Mouse (Mus musculus) kidney, embryonic 15.5 days (tissue): Measurements from ENCODE around the gene Cdh3. TPM values are rescaled to one million over a fixed set of nuclear protein-coding genes. Genes with fewer than 3 reads are reported as not detected.

Source experiments
- ATAC-seq: fragments of 200-750 bp; cut with Nextera tagmentation; replicated peaks from 2 replicates; pipeline ENCODE4 v1.8.0; 2017; ENCODE audit warnings: moderate TSS enrichment; ENCODE audit not compliant: low FRiP score
- H3K27ac ChIP-seq: fragments of 300-500 bp; sonication (generic); 2 replicates; pipeline ENCODE4 v1.5.1; 2015; ENCODE audit warnings: mild to moderate bottlenecking, inconsistent platforms
- H3K27me3 ChIP-seq: fragments of 300-500 bp; sonication (generic); 2 replicates; pipeline ENCODE4 v1.6.1; 2015; ENCODE audit warnings: inconsistent platforms
- H3K36me3 ChIP-seq: fragments of 300-500 bp; sonication (generic); 2 replicates; pipeline ENCODE4 v1.6.1; 2015; ENCODE audit warnings: inconsistent platforms
- H3K4me1 ChIP-seq: fragments of 300-500 bp; sonication (generic); 2 replicates; pipeline ENCODE4 v1.6.1; 2015; ENCODE audit warnings: inconsistent platforms
- H3K4me2 ChIP-seq: fragments of 300-500 bp; sonication (generic); 2 replicates; pipeline ENCODE4 v1.6.1; 2015; ENCODE audit warnings: moderate library complexity, mild to moderate bottlenecking, inconsistent platforms
- H3K4me3 ChIP-seq: fragments of 300-500 bp; sonication (generic); replicated peaks from 2 replicates; pipeline ENCODE4 v1.5.1; 2015; ENCODE audit warnings: mild to moderate bottlenecking, inconsistent platforms
- H3K9ac ChIP-seq: fragments of 300-500 bp; sonication (generic); 2 replicates; pipeline ENCODE4 v1.6.1; 2015; ENCODE audit warnings: mild to moderate bottlenecking, inconsistent platforms
- H3K9me3 ChIP-seq: fragments of 300-500 bp; sonication (generic); replicated peaks from 2 replicates; pipeline ENCODE4 v1.6.1; 2016; ENCODE audit warnings: inconsistent platforms
- WGBS: fragments of 180-500 bp; shearing (Covaris S2); methylation state at CpG from one replicate; pipeline ENCODE4 v1.1.7; 2015; ENCODE audit warnings: mixed read lengths; 5-methylcytosine and 5-hydroxymethylcytosine counted together
- polyA plus RNA-seq: library from polyadenylated mRNA; unstranded; fragments of >200 nt; fragmentation: Nextera tagmentation; extraction: Ambion mirVana; gene quantifications from 2 replicates; pipeline ENCODE4 v1.2.1, GENCODE M21; 2015

Cdh3 gene
- polyA plus RNA-seq, 1 experiment from 2014 or later = 33.5 TPM

- ATAC-seq = no peak
Measured at GRCm38 (mm10) chr8:106528596-106529249, 18.0 kb downstream of the Cdh3 start.

GRCm38 (mm10) chr8:106529885-106530482, 19.3 kb downstream of the Cdh3 start:
- ATAC-seq = no peak
- no peaks in the 10 kb centered on the region for H3K27me3 ChIP-seq
- no peak overlapping the region for H3K27ac ChIP-seq
- no peak overlapping the region for H3K4me2 ChIP-seq
- H3K9me3 ChIP-seq = 0 out of 2 replicates have a peak, but pooled peaks cover 3% of the 10 kb centered on the region
- H3K9ac ChIP-seq = no peak overlapping the region
- WGBS = 97% methylated on average over 10 of the region's 10 CpGs
- 0 out of 2 replicates have a peak, but pooled peaks cover 8% of the 10 kb centered on the region for H3K4me1 ChIP-seq
- H3K36me3 ChIP-seq = 0 out of 2 replicates have a peak, but pooled peaks cover 7% of the 10 kb centered on the region
- H3K4me3 ChIP-seq = no peak overlapping the region

More at GRCm38 (mm10) chr8:106528596-106529249, 18.0 kb downstream of the Cdh3 start:
- no peak overlapping the region for H3K4me2 ChIP-seq
- H3K4me3 ChIP-seq = no peak overlapping the region
- H3K9ac ChIP-seq = no peak overlapping the region
- 0 out of 2 replicates have a peak, but pooled peaks cover 3% of the 10 kb centered on the region for H3K9me3 ChIP-seq
- H3K36me3 ChIP-seq = 0 out of 2 replicates have a peak, but pooled peaks cover 7% of the 10 kb centered on the region
- H3K4me1 ChIP-seq = 0 out of 2 replicates have a peak, but pooled peaks cover 7% of the 10 kb centered on the region
- no peak overlapping the region for H3K27ac ChIP-seq
- H3K27me3 ChIP-seq = no peaks in the 10 kb centered on the region
- WGBS = 72% methylated on average over 9 of the region's 9 CpGs

GRCm38 (mm10) chr8:106530566-106530965, 19.9 kb downstream of the Cdh3 start:
- Histone ChIP-seq H3K9me3 (0 out of 2 replicates have a peak, but pooled peaks cover 3% of the 10 kb centered on the region), H3K4me3 (no peak overlapping the region), H3K27ac (no peak overlapping the region), H3K4me1 (0 out of 2 replicates have a peak, but pooled peaks cover 8% of the 10 kb centered on the region), H3K9ac (no peak overlapping the region), H3K36me3 (0 out of 2 replicates have a peak, but pooled peaks cover 7% of the 10 kb centered on the region), H3K27me3 (no peaks in the 10 kb centered on the region), H3K4me2 (no peak overlapping the region)
- ATAC-seq = no peak
- 84% methylated on average over 4 of the region's 4 CpGs for WGBS

- 0 out of 2 replicates have a peak, but pooled peaks cover 5% of the 10 kb centered on the region for H3K4me1 ChIP-seq
- H3K36me3 ChIP-seq = peaks cover 13% of the 10 kb centered on the region
- 0 out of 2 replicates have a peak, but pooled peaks cover 3% of the 10 kb centered on the region for H3K9me3 ChIP-seq
- H3K27me3 ChIP-seq = no peaks in the 10 kb centered on the region
- no peak for ATAC-seq
- H3K4me3 ChIP-seq = no peak overlapping the region
- no peak overlapping the region for H3K9ac ChIP-seq
- WGBS = 78% methylated on average over 7 of the region's 7 CpGs
- H3K27ac ChIP-seq = no peak overlapping the region
- no peak overlapping the region for H3K4me2 ChIP-seq
Measured at GRCm38 (mm10) chr8:106533709-106534108, 23.0 kb downstream of the Cdh3 start.

- WGBS = 40% methylated on average over 6 of the region's 6 CpGs
- Histone ChIP-seq H3K4me3 (no peak overlapping the region), H3K27ac (no peak overlapping the region), H3K4me2 (no peak overlapping the region), H3K9ac (no peak overlapping the region), H3K9me3 (0 out of 2 replicates have a peak, but pooled peaks cover 3% of the 10 kb centered on the region), H3K36me3 (peaks cover 13% of the 10 kb centered on the region), H3K27me3 (no peaks in the 10 kb centered on the region), H3K4me1 (0 out of 2 replicates have a peak, but pooled peaks cover 3% of the 10 kb centered on the region)
- ATAC-seq = no peak
Measured at GRCm38 (mm10) chr8:106534449-106534848, 23.8 kb downstream of the Cdh3 start.

- Histone ChIP-seq H3K27me3 (no peaks in the 10 kb centered on the region), H3K4me2 (no peak overlapping the region), H3K36me3 (peaks cover 14% of the 10 kb centered on the region), H3K9ac (no peak overlapping the region), H3K4me1 (0 out of 2 replicates have a peak, but pooled peaks cover 3% of the 10 kb centered on the region), H3K4me3 (no peak overlapping the region), H3K9me3 (0 out of 2 replicates have a peak, but pooled peaks cover 2% of the 10 kb centered on the region), H3K27ac (no peak overlapping the region)
- no peak for ATAC-seq
- 72% methylated on average over 4 of the region's 4 CpGs for WGBS
Measured at GRCm38 (mm10) chr8:106535448-106535847, 24.8 kb downstream of the Cdh3 start.

DNA sequence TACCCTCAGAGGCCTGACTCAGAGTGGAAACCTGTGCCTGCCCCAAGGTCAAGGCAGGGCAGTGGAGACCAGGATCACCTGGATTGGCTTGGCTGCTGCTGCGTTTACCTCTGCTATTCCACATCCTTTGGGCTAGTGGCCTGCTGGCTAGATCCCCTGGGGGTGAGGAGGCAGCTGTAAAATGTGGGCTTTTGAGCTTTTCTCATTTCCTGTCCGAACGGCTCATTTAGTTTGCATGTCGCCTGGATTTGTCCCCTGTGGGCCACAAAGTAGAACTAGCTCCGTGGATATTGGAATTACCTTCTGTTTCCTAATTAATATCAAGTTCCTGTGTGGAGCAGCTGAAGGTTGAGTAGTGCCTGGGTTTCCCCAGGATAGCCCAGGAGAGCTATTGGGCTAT, 28.5 kb downstream of the Cdh3 start:
- no peaks in the 10 kb centered on the region for H3K27me3 ChIP-seq
- H3K36me3 ChIP-seq = peaks cover 32% of the 10 kb centered on the region
- H3K9me3 ChIP-seq = no peaks in the 10 kb centered on the region
- no peak for ATAC-seq
- no peak overlapping the region for H3K27ac ChIP-seq
- no peaks in the 10 kb centered on the region for H3K4me1 ChIP-seq
- WGBS = 34% methylated on average over 5 of the region's 5 CpGs
- H3K9ac ChIP-seq = no peak overlapping the region
- no peak overlapping the region for H3K4me2 ChIP-seq
- H3K4me3 ChIP-seq = no peak overlapping the region

DNA sequence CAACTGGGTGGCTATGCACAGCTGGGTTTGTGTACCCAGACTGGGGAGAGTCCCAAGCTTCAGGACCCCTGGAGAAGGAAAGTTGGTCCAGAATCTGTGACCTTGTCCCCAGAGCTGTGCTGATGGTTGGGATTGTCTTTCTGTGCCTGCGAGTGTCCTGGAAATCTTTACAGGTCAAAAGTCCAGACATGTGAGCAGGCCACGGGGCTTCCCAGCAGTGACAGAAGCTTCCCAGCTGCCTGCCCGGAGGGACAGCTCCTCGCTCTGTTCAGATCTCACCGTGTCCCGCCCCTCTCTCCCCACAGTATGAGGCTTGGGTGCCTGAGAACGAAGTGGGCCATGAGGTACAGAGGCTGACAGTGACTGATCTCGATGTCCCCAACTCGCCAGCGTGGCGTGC, 30.3 kb downstream of the Cdh3 start:
- Histone ChIP-seq H3K27ac (no peak overlapping the region), H3K27me3 (no peaks in the 10 kb centered on the region), H3K36me3 (peaks cover 50% of the 10 kb centered on the region), H3K9ac (no peak overlapping the region), H3K4me2 (no peak overlapping the region), H3K4me1 (no peaks in the 10 kb centered on the region), H3K9me3 (no peaks in the 10 kb centered on the region), H3K4me3 (no peak overlapping the region)
- ATAC-seq = no peak
- 71% methylated on average over 11 of the region's 11 CpGs for WGBS

DNA sequence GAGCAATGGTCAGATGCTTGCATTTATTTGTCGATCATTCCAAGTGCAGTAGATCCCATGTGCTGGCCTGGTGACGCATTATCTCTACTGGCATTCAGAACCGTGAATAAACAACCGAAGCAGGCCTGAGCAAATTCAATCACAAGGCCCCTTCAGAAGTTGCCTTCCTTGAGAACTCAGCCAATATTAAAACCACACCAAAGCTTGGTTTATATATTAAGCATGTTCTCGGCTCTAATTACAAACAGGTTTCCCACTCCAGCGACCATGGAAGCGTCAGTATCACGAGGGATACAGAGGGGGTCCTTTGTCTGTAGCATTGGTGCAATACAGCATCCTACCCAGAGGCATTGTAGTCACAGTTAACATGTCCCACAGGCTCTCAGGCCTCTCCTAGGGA, 32.4 kb downstream of the Cdh3 start:
- H3K4me2 ChIP-seq = no peak overlapping the region
- H3K27ac ChIP-seq = no peak overlapping the region
- no peak overlapping the region for H3K9ac ChIP-seq
- peaks cover 46% of the 10 kb centered on the region for H3K36me3 ChIP-seq
- 66% methylated on average over 8 of the region's 8 CpGs for WGBS
- no peaks in the 10 kb centered on the region for H3K27me3 ChIP-seq
- H3K4me3 ChIP-seq = no peak overlapping the region
- no peaks in the 10 kb centered on the region for H3K9me3 ChIP-seq
- no peaks in the 10 kb centered on the region for H3K4me1 ChIP-seq
- no peak for ATAC-seq

DNA sequence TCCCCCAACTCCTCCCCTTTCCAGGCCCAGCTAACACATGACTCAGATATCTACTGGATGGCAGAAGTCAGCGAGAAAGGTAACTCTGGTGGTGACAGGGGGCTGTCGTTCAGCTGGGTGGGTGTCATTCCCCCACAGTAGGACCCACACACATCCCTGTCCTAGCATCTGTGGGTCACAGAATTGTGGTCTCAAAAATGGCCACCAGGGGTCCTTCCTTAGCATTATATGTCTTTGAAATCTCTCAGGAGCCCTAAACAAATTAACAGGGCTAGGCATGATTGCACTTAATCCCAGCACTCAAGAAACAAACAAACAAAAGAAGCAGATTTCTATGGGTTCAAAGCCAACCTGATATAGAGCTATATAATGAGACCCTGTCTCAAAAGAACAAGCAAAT, 34.5 kb downstream of the Cdh3 start:
- Histone ChIP-seq H3K36me3 (peaks cover 49% of the 10 kb centered on the region), H3K9me3 (no peaks in the 10 kb centered on the region), H3K27ac (no peak overlapping the region), H3K9ac (no peak overlapping the region), H3K27me3 (no peaks in the 10 kb centered on the region), H3K4me3 (no peak overlapping the region), H3K4me1 (no peaks in the 10 kb centered on the region), H3K4me2 (no peak overlapping the region)
- 89% methylated on average over 2 of the region's 2 CpGs for WGBS
- no peak for ATAC-seq

DNA sequence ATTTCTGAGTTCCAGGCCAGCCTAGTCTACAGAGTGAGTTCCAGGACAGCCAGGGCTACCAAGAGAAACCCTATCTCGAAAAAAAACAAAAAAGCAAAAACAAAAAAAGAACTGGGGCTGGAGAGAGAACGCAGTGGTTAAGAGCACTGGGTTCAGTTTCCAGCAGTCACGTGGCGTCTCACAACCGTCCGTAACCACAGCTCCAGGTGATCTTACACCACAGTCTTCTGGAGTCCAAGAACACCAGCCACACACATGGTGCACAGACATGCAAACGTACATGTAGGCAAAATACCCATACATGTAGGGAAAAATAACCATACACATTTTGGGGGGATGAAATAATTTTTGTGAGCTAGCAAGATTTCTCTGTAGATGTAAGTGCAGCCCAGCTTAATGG, 36.1 kb downstream of the Cdh3 start:
- Histone ChIP-seq H3K4me2 (no peak overlapping the region), H3K27ac (no peak overlapping the region), H3K4me1 (no peaks in the 10 kb centered on the region), H3K27me3 (no peaks in the 10 kb centered on the region), H3K36me3 (peaks cover 42% of the 10 kb centered on the region), H3K4me3 (no peak overlapping the region), H3K9me3 (no peaks in the 10 kb centered on the region), H3K9ac (no peak overlapping the region)
- WGBS = 80% methylated on average over 7 of the region's 7 CpGs
- ATAC-seq = no peak

GRCm38 (mm10) chr8:106548366-106548936, 37.8 kb downstream of the Cdh3 start:
- Histone ChIP-seq H3K27me3 (no peaks in the 10 kb centered on the region), H3K9me3 (no peaks in the 10 kb centered on the region), H3K27ac (no peak overlapping the region), H3K36me3 (peaks cover 53% of the 10 kb centered on the region), H3K4me2 (no peak overlapping the region), H3K9ac (no peak overlapping the region), H3K4me1 (no peaks in the 10 kb centered on the region), H3K4me3 (no peak overlapping the region)
- 69% methylated on average over 10 of the region's 10 CpGs for WGBS
- no peak for ATAC-seq
